Mouse (Mus musculus) heart, adult 2 months (tissue): Measurements from ENCODE around the gene Gm49369.

Source experiments
- CTCF ChIP-seq: fragments of 200-600 bp; IDR thresholded peaks from 2 replicates; pipeline ENCODE4 v1.8.1; 2022; ENCODE audit warnings: antibody characterized with exemption, mild to moderate bottlenecking, moderate library complexity
- EP300 ChIP-seq: fragments of 200-500 bp; IDR thresholded peaks from 2 replicates; pipeline ENCODE4 v1.6.1; 2011; ENCODE audit warnings: low read depth, low read length, control low read depth; ENCODE audit not compliant: insufficient read depth
- POLR2A ChIP-seq: fragments of 200-500 bp; IDR thresholded peaks from 2 replicates; pipeline ENCODE4 v1.6.1; 2011; ENCODE audit warnings: mild to moderate bottlenecking, low read depth, low read length, control low read depth; ENCODE audit not compliant: insufficient read depth

DNA sequence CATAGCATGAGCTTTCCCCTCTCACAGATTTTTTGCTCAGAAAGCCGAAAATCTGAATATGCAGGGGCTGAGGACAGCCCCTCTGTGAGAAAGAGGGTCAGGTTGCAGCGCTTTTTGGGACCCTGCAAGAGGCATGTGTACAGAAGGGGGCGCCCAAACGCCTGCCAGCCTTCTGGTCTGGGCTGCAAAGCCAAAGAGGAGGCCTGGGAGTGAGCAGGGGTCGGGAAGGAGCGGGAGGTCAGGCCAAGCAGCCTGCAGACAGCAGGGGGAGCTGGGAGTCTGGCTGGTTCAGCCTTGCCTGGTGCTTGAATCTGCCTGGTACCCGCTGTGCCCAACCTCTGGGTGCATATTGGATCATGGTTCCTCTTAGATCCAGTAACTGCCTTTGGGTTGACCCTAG lies 45.7 kb upstream of the Gm49369 start:
- no peak for TF ChIP-seq EP300
- TF ChIP-seq CTCF: peak; percentile 54
- TF ChIP-seq POLR2A: no peak
